Mouse (Mus musculus): ENCODE results near the gene Ppm1j. TPM values are rescaled to one million over a fixed set of nuclear protein-coding genes. Genes with fewer than 3 reads are reported as not detected.
A peak's percentile ranks its signal among the peaks of the same experiment; 100 is the strongest.
"Not testable (repeated sequence)": the region's sequence is repeated elsewhere in the genome, so short reads cannot be mapped to it uniquely, and the experiment has no call there.

Ppm1j gene
- total RNA-seq (2021), result 1 to 10 TPM; 1.0 to 2.2 TPM

GRCm38 (mm10) chr3:104780561-104781420 lies at the start of gene Ppm1j:
Gene Ppm1j (plus strand): TSS chr3:104781056.
- intact Hi-C loops (cut with DNase I), result no loop called here
- DNase-seq, result peak; percentile 23

GRCm38 (mm10) chr3:104732907-104733306 lies 47.9 kb upstream of the Ppm1j start:
- DNase-seq, result no peak
- intact Hi-C loops (cut with DNase I), result no loop called here

GRCm38 (mm10) chr3:104734654-104735053 lies 46.2 kb upstream of the Ppm1j start:
- intact Hi-C loops (cut with DNase I), result no loop called here

DNA sequence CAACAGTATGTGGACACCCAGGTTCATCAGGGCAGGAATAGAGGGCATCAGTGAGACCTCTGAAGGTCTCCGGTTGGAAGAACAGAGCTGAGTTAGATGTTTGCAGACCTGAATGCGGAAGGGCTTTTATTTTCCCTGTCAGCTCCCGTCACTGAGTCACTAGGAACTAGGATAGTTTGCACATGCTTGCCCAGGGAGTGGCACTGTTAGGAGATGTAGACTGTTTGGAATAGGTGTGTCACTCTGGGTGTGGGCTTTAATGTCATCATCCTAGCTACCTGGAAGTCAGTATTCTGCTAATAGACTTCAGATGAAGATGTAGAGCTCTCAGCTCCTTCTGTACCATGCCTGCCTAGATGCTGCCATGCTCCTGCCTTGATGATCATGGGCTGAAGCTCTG lies 38.9 kb upstream of the Ppm1j start:
- intact Hi-C loops (cut with DNase I), result no loop called here
- DNase-seq, result no peak

More at GRCm38 (mm10) chr3:104734654-104735053, 46.2 kb upstream of the Ppm1j start:
- DNase-seq, result no peak

DNA sequence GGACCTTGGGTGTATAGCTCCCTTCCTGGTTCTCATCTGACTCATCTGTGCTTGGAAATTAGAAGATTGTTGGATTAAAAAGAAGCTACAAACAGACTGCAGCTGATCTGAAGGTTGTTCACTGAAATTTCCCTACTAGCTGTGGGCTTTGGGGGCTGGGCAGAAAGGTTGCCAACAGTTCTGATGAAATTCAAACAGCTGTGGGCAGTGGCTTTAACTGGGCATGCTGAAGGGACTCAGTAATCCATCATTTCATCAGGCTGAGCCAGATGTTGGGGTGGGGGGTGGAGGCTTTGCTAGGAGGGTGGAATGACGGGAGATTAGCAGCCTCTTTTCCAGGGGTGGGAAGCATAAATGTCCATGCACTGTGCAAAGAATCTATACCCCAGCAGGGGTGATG lies 37.7 kb upstream of the Ppm1j start:
- intact Hi-C loops (cut with DNase I), result no loop called here
- no peak for DNase-seq

DNA sequence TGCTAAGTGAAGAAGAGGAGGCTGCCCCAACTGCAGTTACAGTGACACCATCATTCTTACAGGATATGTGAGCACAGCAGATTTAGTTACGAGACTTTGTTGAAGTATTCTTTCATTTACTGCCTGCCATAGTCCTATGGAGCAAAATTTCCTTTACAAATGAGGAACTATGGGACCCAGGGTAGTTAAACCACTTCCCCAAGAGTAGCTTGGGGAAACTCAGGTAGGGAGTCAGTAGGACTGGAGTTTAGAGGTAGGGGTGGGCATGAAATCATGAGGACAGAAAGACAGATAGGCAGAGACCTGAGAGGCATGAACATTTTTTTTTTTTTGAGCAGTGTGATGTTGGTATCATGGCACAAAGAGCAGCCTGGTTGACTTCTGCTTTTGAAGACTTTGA lies 37.0 kb upstream of the Ppm1j start:
- intact Hi-C loops (cut with DNase I), result no loop called here
- no peak for DNase-seq

GRCm38 (mm10) chr3:104752845-104753244 lies 28.0 kb upstream of the Ppm1j start:
- DNase-seq; intact Hi-C loops (cut with DNase I): not testable (repeated sequence)

DNA sequence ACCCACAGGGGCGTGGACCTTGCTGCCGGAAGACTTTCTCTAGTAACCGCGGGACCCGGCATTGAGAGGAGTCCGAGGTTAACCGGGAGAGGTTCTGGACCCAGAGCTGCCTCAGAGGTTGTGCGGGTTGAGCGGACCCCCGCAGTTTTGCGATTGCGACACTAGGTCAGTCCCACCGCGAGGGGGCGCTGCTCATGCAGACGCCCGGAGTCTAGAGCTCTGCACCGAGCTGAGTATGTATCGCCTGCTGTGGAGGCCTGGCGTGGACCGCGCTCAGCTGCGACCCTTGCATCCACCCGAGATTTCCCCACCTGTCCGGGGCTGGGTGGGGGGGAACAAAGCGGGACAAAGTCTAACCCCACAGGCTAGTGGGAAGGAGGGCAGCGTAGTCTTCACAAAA lies 22.4 kb upstream of the Ppm1j start:
- intact Hi-C loops (cut with DNase I), result no loop called here
- peak; percentile 85 for DNase-seq

DNA sequence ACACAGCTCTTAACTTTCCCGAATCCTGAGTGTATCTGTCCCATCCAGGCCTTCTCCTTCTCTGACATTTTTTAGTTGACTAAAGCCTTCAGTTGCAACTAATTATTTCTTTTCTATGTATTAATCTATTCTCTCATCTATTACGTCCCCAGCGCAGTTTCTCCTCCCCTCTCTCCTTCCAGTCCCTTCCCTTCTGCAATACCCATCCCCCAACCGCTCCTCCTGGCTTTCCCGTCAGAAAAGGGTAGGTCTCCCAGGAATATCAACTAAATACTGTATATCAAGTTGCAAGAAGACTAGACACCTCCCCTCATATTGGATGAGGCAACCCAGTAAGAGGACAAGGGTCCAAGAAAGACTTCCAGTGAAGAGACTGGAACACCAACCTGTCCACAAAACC lies 22.0 kb upstream of the Ppm1j start:
- intact Hi-C loops (cut with DNase I), result no loop called here
- no peak for DNase-seq

GRCm38 (mm10) chr3:104762103-104762863 lies 18.6 kb upstream of the Ppm1j start:
- intact Hi-C loops (cut with DNase I); DNase-seq: not testable (repeated sequence)

GRCm38 (mm10) chr3:104765021-104765420 lies 15.8 kb upstream of the Ppm1j start:
- intact Hi-C loops (cut with DNase I), result no loop called here

DNA sequence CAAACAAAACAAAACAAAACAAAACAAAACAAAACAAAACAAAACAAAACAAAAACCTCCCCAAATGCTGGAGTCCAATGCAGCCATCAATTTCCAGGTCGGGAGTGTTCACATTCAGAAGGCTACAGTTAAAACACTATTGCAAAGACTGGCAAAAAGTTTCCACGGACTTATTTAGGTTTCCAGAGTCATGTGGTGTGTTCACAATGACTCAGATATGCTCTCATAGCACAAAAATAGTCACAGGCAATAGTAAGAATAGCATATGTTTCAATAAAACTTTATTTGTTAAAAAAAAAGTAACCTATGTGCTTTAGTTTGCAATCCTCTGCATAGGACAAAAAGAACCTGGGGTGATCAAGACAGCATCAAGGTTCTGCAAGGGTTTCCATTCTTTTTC lies 13.7 kb upstream of the Ppm1j start:
- DNase-seq, result no peak
- intact Hi-C loops (cut with DNase I), result no loop called here

More at GRCm38 (mm10) chr3:104765021-104765420, 15.8 kb upstream of the Ppm1j start:
- no peak for DNase-seq

GRCm38 (mm10) chr3:104767716-104768115 lies 13.1 kb upstream of the Ppm1j start:
- intact Hi-C loops (cut with DNase I), result no loop called here
- DNase-seq, result no peak

DNA sequence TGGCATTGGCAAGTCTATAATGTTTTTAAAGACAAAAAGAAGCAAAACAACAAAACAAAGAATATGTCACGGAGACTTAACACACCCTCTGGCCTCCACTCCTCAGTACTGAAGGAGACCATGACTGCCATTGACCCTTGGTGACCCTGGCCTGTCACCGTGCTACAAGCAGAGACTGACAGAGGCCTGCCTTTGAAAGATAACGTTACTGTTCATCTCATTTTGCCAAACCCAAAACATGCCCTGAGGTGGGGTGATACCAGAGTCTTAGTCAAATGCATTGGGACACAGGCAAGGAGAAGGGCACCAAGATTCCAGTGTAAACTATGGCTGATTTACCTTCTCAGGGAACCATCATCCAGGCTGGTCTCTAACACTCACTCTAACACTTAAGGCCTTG lies 11.7 kb upstream of the Ppm1j start:
- DNase-seq, result no peak
- intact Hi-C loops (cut with DNase I), result no loop called here

GRCm38 (mm10) chr3:104770035-104770434 lies 10.8 kb upstream of the Ppm1j start:
- intact Hi-C loops (cut with DNase I), result no loop called here
- peak; percentile 34 for DNase-seq

DNA sequence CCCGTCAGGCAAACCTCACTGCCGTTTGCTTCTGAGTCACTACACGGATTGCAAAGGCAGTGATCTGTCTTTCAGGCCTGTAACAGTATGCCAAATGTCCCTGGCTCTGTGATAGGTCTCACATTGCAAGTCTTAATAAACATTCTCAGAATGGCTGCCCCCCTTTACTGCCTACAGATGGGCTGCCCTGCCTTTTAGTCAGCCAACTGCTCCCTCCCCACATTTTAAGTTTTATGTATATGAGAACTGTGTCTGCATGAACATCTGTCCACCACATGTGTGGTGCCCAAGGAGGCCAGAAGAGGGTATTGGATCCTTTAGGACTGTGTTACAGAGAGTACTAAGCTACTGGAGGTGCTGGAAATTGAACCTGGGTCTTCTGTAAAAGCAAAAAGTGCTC lies 9.9 kb upstream of the Ppm1j start:
- intact Hi-C loops (cut with DNase I), result no loop called here

GRCm38 (mm10) chr3:104771460-104771859 lies 9.4 kb upstream of the Ppm1j start:
- no peak for DNase-seq
- intact Hi-C loops (cut with DNase I), result no loop called here

More for the DNA sequence above, 9.9 kb upstream of the Ppm1j start:
- DNase-seq, result no peak

- intact Hi-C loops (cut with DNase I), result no loop called here
- DNase-seq, result no peak
Observed at GRCm38 (mm10) chr3:104773301-104773700, 7.6 kb upstream of the Ppm1j start.

DNA sequence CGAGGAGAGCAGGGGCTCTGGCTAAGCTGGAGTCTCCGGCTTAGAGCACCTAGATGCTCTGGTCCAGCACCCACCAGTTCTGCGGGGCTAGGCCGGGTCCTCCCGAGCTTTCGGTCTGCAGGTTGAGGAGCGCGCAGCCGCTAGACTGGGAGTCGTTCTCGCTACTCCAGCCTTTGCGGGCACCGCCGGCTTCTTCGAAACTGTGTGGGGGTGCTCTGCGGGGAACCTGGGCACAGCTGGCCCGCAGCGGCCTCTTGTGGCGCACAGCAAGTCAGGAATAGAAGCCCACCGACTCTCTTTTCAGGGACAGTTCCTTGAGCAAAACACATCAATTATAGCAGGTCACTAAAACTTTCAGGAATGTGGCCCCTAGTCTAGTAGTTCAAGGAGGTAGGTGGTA lies 3.5 kb upstream of the Ppm1j start:
- intact Hi-C loops (cut with DNase I), result loop anchor here (5.0 kb wide), 1 partner anchor 65 kb away; no protein-coding TSS in a partner anchor
- DNase-seq, result peak; percentile 26

DNA sequence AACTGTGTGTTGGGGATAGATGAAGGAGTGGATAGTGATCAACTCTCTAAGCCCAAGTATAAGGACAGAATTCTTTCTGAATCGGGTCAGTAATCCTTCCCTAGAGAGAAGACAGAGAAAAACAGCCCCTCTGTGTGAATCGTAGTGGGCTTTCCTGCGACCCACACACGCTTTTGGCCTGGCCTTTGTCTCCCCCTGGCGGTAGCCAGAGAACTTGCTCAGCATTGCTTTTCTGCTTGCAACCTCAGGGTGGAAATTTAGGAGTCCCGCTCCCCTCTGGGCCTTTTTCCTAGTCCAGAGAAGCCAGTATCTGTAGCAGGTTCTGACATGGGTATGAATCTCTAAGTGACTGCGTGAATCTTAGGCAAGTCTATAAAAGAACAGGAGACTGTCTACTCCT lies 907 bp upstream of the Ppm1j start:
- DNase-seq, result peak; percentile 78
- intact Hi-C loops (cut with DNase I), result loop anchor here (5.0 kb wide), 1 partner anchor 68 kb away; no protein-coding TSS in a partner anchor

DNA sequence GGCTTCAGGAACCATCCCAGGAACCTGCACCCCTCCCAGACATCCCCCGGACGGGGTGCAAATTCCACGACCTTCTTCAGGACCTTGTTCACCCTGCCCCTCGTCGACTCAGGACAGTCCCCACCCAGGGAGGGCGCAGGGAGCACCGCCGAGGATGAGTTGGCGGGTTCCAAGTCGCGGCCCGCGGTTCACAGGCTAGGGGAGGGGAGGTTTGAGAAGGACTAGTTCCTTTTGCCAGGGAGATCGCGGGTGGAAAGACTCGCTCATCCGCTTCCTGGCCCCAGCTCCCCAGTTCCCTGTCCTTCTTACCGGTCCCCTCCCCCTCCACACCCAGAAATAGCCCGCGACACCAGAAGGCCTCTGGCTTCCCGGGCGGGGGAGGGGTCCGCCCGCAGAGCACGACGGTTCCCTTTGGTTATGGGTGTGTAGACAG lies 631 bp downstream of the Ppm1j start, which contains the start of gene Fam19a3:
Gene Fam19a3, minus strand, starts transcription at position 370 of the 433 bp plus-strand sequence.
- intact Hi-C loops (cut with DNase I), result no loop called here
- DNase-seq, result no peak
